Mouse (Mus musculus) cerebellum, adult 2 months (tissue): Measurements from ENCODE around the gene Pbld1.

Experiments
- CTCF ChIP-seq: fragments of 200-500 bp; IDR thresholded peaks from 2 replicates; pipeline ENCODE4 v1.5.1; 2011; ENCODE audit warnings: low read depth, mild to moderate bottlenecking, control low read depth, low read length, moderate library complexity, borderline replicate concordance; ENCODE audit not compliant: insufficient read depth
- POLR2A ChIP-seq: fragments of 200-500 bp; IDR thresholded peaks from 2 replicates; pipeline ENCODE4 v1.6.1; 2011; ENCODE audit warnings: low read length, control low read depth, borderline replicate concordance; ENCODE audit not compliant: insufficient read depth

- no peak for TF ChIP-seq POLR2A
- no peak for TF ChIP-seq CTCF
Observed at GRCm38 (mm10) chr10:63115881-63116280, 55.9 kb downstream of the Pbld1 start.
